Mouse (Mus musculus) hindbrain, embryonic 11.5 days (tissue): ENCODE measurements around the gene Chmp1a. TPM values are rescaled to one million over a fixed set of nuclear protein-coding genes. Genes with fewer than 3 reads are reported as not detected.
"Not testable (repeated sequence)": the region's sequence is repeated elsewhere in the genome, so short reads cannot be mapped to it uniquely, and the experiment has no call there.

Source experiments
- ATAC-seq: fragments of 200-750 bp; cut with Nextera tagmentation; 2 replicates; pipeline ENCODE4 v1.8.0; 2017; ENCODE audit warnings: mild to moderate bottlenecking, moderate TSS enrichment, moderate library complexity; ENCODE audit not compliant: low FRiP score
- DNase-seq: peaks from one replicate; pipeline ENCODE4 v3.0.0-alpha.2; 2015; ENCODE audit warnings: low spot score
- H3K27ac ChIP-seq: fragments of 300-500 bp; sonication (generic); 2 replicates; pipeline ENCODE4 v1.5.1; 2014; ENCODE audit warnings: mild to moderate bottlenecking, low read depth, low read length
- H3K27me3 ChIP-seq: fragments of 300-500 bp; sonication (generic); 2 replicates; pipeline ENCODE4 v1.6.1; 2014; ENCODE audit warnings: mild to moderate bottlenecking, low read length, moderate library complexity, mixed read lengths; ENCODE audit not compliant: control insufficient read depth, insufficient read depth
- H3K36me3 ChIP-seq: fragments of 300-500 bp; sonication (generic); 2 replicates; pipeline ENCODE4 v1.6.1; 2014; ENCODE audit warnings: mild to moderate bottlenecking, low read length, moderate library complexity, mixed read lengths; ENCODE audit not compliant: control insufficient read depth, insufficient read depth
- H3K4me1 ChIP-seq: fragments of 300-500 bp; sonication (generic); replicated peaks from 2 replicates; pipeline ENCODE4 v1.6.1; 2014; ENCODE audit warnings: low read length, mixed read lengths; ENCODE audit not compliant: control insufficient read depth, insufficient read depth
- H3K4me2 ChIP-seq: fragments of 300-500 bp; sonication (generic); replicated peaks from 2 replicates; pipeline ENCODE4 v1.6.1; 2014; ENCODE audit warnings: mild to moderate bottlenecking, low read depth, low read length
- H3K4me3 ChIP-seq: fragments of 300-500 bp; sonication (generic); 2 replicates; pipeline ENCODE4 v1.5.1; 2014; ENCODE audit warnings: low read depth, low read length
- H3K9ac ChIP-seq: fragments of 300-500 bp; sonication (generic); 2 replicates; pipeline ENCODE4 v1.6.1; 2014; ENCODE audit warnings: low read depth, low read length
- H3K9me3 ChIP-seq: fragments of 300-500 bp; sonication (generic); 2 replicates; pipeline ENCODE4 v1.6.1; 2016; ENCODE audit warnings: low read length; ENCODE audit not compliant: control insufficient read depth
- WGBS: fragments of 180-500 bp; shearing (Covaris S2); extraction: QIAGEN DNeasy Blood & Tissue Kit; methylation state at CpG from one replicate; pipeline ENCODE4 v1.1.7; 2014; 5-methylcytosine and 5-hydroxymethylcytosine counted together
- polyA plus RNA-seq: library from polyadenylated mRNA; unstranded; fragments of >200 nt; fragmentation: Nextera tagmentation; extraction: Ambion mirVana; gene quantifications from 2 replicates; pipeline ENCODE4 v1.2.1, GENCODE M21; 2014

Gene Chmp1a
- polyA plus RNA-seq, 1 experiment from 2014 or later, result 87.7 TPM

- H3K4me1 ChIP-seq, result peaks cover 6% of the 10 kb centered on the region
- DNase-seq (no peak), ATAC-seq (no peak)
- H3K9ac ChIP-seq, result no peak overlapping the region
- no peak overlapping the region for H3K4me2 ChIP-seq
- 90% methylated on average over 1 of the region's 1 CpGs for WGBS
- no peak overlapping the region for H3K4me3 ChIP-seq
- no peaks in the 10 kb centered on the region for H3K9me3 ChIP-seq
- no peak overlapping the region for H3K27ac ChIP-seq
- no peaks in the 10 kb centered on the region for H3K27me3 ChIP-seq
- H3K36me3 ChIP-seq, result no peaks in the 10 kb centered on the region
These were observed 8.4 kb upstream of the Chmp1a start for GRCm38 (mm10) chr8:123220917-123221316.

- no peak overlapping the region for H3K4me2 ChIP-seq
- WGBS, result 74% methylated on average over 3 of the region's 3 CpGs
- no peak overlapping the region for H3K4me3 ChIP-seq
- no peak for DNase-seq
- H3K27me3 ChIP-seq, result no peaks in the 10 kb centered on the region
- H3K4me1 ChIP-seq, result peaks cover 5% of the 10 kb centered on the region; the same call in 1 of the 2 replicates
- no peak overlapping the region for H3K27ac ChIP-seq
- no peak for ATAC-seq
- no peaks in the 10 kb centered on the region for H3K9me3 ChIP-seq
- H3K9ac ChIP-seq, result no peak overlapping the region
- H3K36me3 ChIP-seq, result no peaks in the 10 kb centered on the region
These were observed 2.9 kb upstream of the Chmp1a start for GRCm38 (mm10) chr8:123215430-123215829.

GRCm38 (mm10) chr8:123213118-123213772 lies 682 bp upstream of the Chmp1a start:
- H3K4me2 ChIP-seq, result peak overlapping the region; percentile 79
- peak overlapping the region; percentile 77 for H3K4me3 ChIP-seq
- DNase-seq (no peak), ATAC-seq (no peak)
- H3K9me3 ChIP-seq, result no peaks in the 10 kb centered on the region
- peaks cover 5% of the 10 kb centered on the region; the same call in 1 of the 2 replicates for H3K4me1 ChIP-seq
- H3K27me3 ChIP-seq, result no peaks in the 10 kb centered on the region
- peak overlapping the region; percentile 55 for H3K9ac ChIP-seq
- 23% methylated on average over 22 of the region's 22 CpGs for WGBS
- H3K27ac ChIP-seq, result peak overlapping the region; percentile 37; the same call in 1 of the 2 replicates
- 0 out of 2 replicates have a peak, but pooled peaks cover under 1% of the 10 kb centered on the region for H3K36me3 ChIP-seq

GRCm38 (mm10) chr8:123211876-123212275 lies 687 bp downstream of the Chmp1a start:
- 0 out of 2 replicates have a peak, but pooled peaks cover 6% of the 10 kb centered on the region for H3K36me3 ChIP-seq
- DNase-seq, result no peak
- H3K4me1 ChIP-seq, result peaks cover 5% of the 10 kb centered on the region; the same call in 1 of the 2 replicates
- peak overlapping the region; percentile 79 for H3K4me2 ChIP-seq
- WGBS, result 48% methylated on average over 10 of the region's 10 CpGs
- no peak overlapping the region for H3K27ac ChIP-seq
- H3K4me3 ChIP-seq, result peak overlapping the region; percentile 77
- ATAC-seq, result no peak
- no peaks in the 10 kb centered on the region for H3K27me3 ChIP-seq
- no peaks in the 10 kb centered on the region for H3K9me3 ChIP-seq
- H3K9ac ChIP-seq, result peak overlapping the region; percentile 79

- H3K27me3 ChIP-seq, result no peaks in the 10 kb centered on the region
- H3K4me1 ChIP-seq, result no peaks in the 10 kb centered on the region
- no peak for DNase-seq
- H3K4me2 ChIP-seq, result no peak overlapping the region
- H3K27ac ChIP-seq, result no peak overlapping the region
- no peak overlapping the region for H3K9ac ChIP-seq
- H3K36me3 ChIP-seq, result 0 out of 2 replicates have a peak, but pooled peaks cover 6% of the 10 kb centered on the region
- no peak overlapping the region for H3K4me3 ChIP-seq
- no peaks in the 10 kb centered on the region for H3K9me3 ChIP-seq
- 94% methylated on average over 3 of the region's 3 CpGs for WGBS
- no peak for ATAC-seq
These were observed 9.0 kb downstream of the Chmp1a start for GRCm38 (mm10) chr8:123203571-123203970.

GRCm38 (mm10) chr8:123202288-123202687 lies 10.3 kb downstream of the Chmp1a start:
- H3K27ac ChIP-seq, result no peak overlapping the region
- H3K4me3 ChIP-seq, result no peak overlapping the region
- H3K9ac ChIP-seq, result no peak overlapping the region

GRCm38 (mm10) chr8:123199864-123200263 lies 12.7 kb downstream of the Chmp1a start:
- Histone ChIP-seq H3K27ac (no peak overlapping the region), H3K9ac (no peak overlapping the region), H3K4me3 (no peak overlapping the region), H3K27me3 (no peaks in the 10 kb centered on the region), H3K9me3 (no peaks in the 10 kb centered on the region), H3K4me2 (no peak overlapping the region), H3K36me3 (no peaks in the 10 kb centered on the region), H3K4me1 (no peaks in the 10 kb centered on the region)
- DNase-seq (no peak), ATAC-seq (no peak)
- WGBS, result 76% methylated on average over 14 of the region's 14 CpGs

More at GRCm38 (mm10) chr8:123202288-123202687, 10.3 kb downstream of the Chmp1a start:
- no peak for ATAC-seq
- 37% methylated on average over 5 of the region's 5 CpGs for WGBS
- H3K36me3 ChIP-seq, result 0 out of 2 replicates have a peak, but pooled peaks cover 2% of the 10 kb centered on the region
- no peaks in the 10 kb centered on the region for H3K27me3 ChIP-seq
- H3K4me2 ChIP-seq, result no peak overlapping the region
- no peaks in the 10 kb centered on the region for H3K9me3 ChIP-seq
- no peaks in the 10 kb centered on the region for H3K4me1 ChIP-seq
- peak; percentile 92 for DNase-seq

GRCm38 (mm10) chr8:123197016-123197415 lies 15.5 kb downstream of the Chmp1a start:
- DNase-seq, H3K27me3 ChIP-seq, H3K36me3 ChIP-seq, H3K4me1 ChIP-seq, ATAC-seq, H3K27ac ChIP-seq, H3K4me3 ChIP-seq, H3K4me2 ChIP-seq, H3K9ac ChIP-seq, H3K9me3 ChIP-seq: not testable (repeated sequence)
- WGBS, result 80% methylated on average over 5 of the region's 5 CpGs

- Histone ChIP-seq H3K4me3 (no peak overlapping the region), H3K4me1 (no peaks in the 10 kb centered on the region), H3K9ac (no peak overlapping the region), H3K36me3 (no peaks in the 10 kb centered on the region), H3K27ac (no peak overlapping the region), H3K4me2 (no peak overlapping the region), H3K27me3 (no peaks in the 10 kb centered on the region), H3K9me3 (no peaks in the 10 kb centered on the region)
- ATAC-seq, result no peak
- WGBS, result 89% methylated on average over 9 of the region's 9 CpGs
- no peak for DNase-seq
These were observed 18.8 kb downstream of the Chmp1a start for GRCm38 (mm10) chr8:123193771-123194170.
